Mouse (Mus musculus): ENCODE results near the gene Tcp10a. TPM values are rescaled to one million over a fixed set of nuclear protein-coding genes. Genes with fewer than 3 reads are reported as not detected.
A peak's percentile ranks its signal among the peaks of the same experiment; 100 is the strongest.
"Not testable (repeated sequence)": the region's sequence is repeated elsewhere in the genome, so short reads cannot be mapped to it uniquely, and the experiment has no call there.

Gene Tcp10a
- total RNA-seq, 1 experiment from 2014 or later = not detected

DNA sequence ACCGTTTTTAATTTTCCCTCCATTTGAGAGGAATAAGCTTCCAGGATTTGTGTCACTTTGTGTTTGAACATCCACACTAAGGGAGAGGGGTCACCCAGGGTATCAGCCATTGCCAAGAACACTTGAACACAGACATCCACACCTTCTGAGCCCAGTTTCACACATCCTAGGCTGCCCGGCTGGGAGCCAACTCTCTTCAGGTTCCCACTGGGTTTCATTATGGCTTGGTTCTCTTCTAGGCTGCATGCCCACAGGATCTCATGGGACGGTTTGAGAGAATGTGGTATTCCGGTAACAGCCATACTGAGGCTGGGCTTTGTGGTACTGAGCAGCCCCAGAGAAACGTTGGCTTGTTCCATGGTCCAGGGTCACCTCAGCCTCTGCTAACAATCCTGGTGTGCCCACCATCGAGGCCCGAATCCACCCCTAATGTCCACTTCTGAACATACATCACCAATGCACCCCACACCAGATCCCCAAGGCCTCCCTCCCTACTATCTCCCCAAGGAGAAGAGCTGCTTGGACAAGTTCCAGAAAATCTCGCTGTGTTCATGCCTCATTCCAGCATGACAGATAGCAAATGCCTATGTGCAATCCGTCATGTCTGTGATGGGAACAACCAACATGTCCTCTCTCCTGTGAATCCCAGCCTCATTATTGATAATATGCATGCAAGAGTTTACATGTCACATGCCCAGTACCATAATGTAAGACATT lies 36.5 kb downstream of the Tcp10a start:
- ATAC-seq (replicated peaks in 1 of 2; ENCODE audit: insufficient read depth in 1 of 2, low FRiP score in 2 of 2, low TSS enrichment in 1 of 2, low read depth in 1 of 2, poor library complexity in 2 of 2, severe bottlenecking in 2 of 2) = not testable (repeated sequence)

DNA sequence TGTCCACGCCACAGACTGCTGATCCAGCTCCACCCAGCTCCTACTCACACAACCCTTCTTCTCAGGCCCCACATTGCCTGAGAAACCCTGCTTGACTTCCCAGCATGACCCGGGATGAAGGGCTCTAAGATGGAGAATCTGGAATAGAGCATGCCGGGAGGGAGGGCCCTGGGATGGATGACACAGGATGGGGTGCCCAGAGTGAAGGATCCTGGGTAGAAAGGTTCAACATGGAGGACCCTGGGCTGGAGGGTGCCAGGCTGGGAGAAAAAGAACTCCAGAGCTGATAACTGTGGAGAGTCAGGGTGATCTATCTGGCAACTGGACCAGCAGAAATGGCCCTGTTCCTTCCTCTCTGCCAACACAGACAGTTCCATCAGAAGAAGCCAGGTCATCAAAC lies 41.2 kb downstream of the Tcp10a start:
- ATAC-seq (replicated peaks in 1 of 2; ENCODE audit: insufficient read depth in 1 of 2, low FRiP score in 2 of 2, low TSS enrichment in 1 of 2, low read depth in 1 of 2, poor library complexity in 2 of 2, severe bottlenecking in 2 of 2) = not testable (repeated sequence)

DNA sequence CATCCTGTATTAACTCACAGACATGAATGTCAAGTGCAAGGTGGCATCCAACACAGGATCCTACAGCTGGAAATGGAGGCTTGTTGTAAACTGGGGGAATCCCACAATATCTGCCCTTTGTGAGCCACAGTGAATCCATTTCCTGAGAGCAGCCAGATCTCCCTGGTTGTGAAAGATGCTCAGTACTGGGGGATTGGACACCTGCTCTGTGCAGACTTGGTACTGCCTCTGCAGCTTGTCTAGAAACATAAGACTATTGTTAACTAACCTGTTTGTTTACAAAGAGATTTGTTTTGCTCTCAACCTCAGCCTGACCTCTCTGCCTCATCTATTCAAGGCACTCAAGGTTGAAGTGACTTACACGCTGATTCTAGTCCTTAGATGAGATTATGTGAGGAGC lies 41.8 kb downstream of the Tcp10a start:
- not testable (repeated sequence) for ATAC-seq (replicated peaks in 1 of 2; ENCODE audit: insufficient read depth in 1 of 2, low FRiP score in 2 of 2, low TSS enrichment in 1 of 2, low read depth in 1 of 2, poor library complexity in 2 of 2, severe bottlenecking in 2 of 2)

DNA sequence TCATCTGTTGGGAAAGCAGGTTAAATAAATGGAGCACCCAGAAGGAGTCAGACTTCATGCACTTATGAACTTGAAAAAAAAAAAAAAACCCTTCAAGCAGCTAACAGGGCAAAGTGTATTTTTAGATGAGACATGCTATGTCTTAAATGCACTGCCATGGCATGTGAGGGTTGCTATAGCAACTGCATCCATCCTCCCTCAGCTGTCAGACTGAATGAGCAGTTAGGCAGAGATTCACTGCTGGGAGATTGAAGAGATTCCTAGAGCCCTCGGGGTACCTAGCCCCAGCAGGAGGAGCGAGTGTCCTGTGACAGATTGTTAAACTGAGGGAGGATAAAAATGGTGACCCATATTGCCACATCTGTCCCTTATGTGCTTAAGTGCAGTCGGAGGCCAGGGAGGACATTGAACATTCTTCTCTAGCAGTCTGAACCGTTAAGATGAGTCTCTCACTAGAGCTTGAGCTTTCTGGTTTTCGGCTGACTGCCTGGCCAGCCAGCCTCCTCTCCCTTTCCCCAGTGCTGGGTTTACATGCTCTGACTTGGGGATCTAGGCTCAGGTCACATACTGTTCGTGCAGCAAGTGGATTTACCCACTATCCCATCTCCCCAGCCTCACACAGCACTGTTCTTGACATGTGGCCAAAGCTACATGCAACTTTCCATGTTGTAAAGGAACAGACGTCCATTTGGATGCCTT lies 42.4 kb downstream of the Tcp10a start:
- ATAC-seq (replicated peaks in 1 of 2; ENCODE audit: insufficient read depth in 1 of 2, low FRiP score in 2 of 2, low TSS enrichment in 1 of 2, low read depth in 1 of 2, poor library complexity in 2 of 2, severe bottlenecking in 2 of 2) = not testable (repeated sequence)

GRCm38 (mm10) chr17:7369401-7369800 lies 45.0 kb downstream of the Tcp10a start:
- ATAC-seq (replicated peaks in 1 of 2; ENCODE audit: insufficient read depth in 1 of 2, low FRiP score in 2 of 2, low TSS enrichment in 1 of 2, low read depth in 1 of 2, poor library complexity in 2 of 2, severe bottlenecking in 2 of 2) = not testable (repeated sequence)

DNA sequence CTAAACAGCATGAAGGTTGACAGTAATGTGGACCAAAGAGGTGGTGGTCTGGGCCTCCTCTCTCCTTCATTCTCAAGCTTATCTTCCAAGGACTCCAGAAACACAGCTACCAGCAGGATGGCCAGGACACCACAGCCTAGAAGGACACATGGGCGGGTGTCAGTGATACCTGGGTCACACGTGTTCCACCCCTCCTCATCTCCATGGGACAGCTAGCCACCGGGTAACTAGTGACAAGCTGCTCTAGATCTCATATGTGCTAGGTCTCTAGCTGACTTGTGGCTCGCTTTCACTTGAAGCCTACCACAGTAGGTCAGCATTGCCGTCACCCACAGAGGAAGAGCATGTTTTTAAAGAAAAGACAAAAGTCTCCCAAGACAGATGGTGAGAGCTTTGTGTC lies 47.4 kb downstream of the Tcp10a start, which contains the start of gene Gm49630:
TSS of gene Gm49630 (minus strand) at position 101 of the 400 bp plus-strand sequence.
- not testable (repeated sequence) for ATAC-seq (replicated peaks in 1 of 2; ENCODE audit: insufficient read depth in 1 of 2, low FRiP score in 2 of 2, low TSS enrichment in 1 of 2, low read depth in 1 of 2, poor library complexity in 2 of 2, severe bottlenecking in 2 of 2)

DNA sequence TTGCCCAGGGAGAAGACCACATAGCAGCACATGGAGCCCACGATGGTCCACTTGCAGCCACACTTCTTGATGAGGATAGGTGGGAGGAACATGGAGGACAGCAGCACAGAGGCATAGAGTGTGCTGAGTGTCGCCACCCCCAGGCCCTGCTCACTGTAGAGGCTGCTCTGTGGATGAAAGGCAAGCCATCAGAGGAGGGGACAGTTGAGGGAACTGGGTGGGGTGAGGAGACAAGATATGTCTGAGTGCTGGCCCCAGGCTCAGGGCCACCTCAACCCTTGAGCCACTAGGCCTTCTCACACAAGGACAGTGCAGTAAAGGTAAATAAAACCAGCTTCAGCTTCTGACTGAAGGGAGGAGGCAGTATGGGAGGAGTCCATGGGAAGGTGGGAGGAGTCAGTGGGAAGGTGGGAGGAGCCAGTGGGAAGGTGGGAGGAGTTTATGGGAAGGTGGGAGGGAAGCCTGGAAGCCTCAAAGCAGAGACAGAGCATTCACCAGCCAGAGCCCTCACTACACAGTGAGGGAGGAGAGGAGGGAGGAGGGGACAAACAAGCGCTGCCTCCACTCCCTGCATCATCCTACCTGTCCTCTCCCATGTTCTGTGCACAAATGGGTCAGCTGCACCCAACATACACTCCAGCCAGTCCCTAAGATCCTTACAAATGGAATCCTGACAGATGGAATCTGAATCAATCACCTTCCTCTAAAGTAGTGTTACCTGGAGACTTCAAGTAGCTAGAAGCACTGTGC lies 52.7 kb downstream of the Tcp10a start:
- ATAC-seq (replicated peaks in 1 of 2; ENCODE audit: insufficient read depth in 1 of 2, low FRiP score in 2 of 2, low TSS enrichment in 1 of 2, low read depth in 1 of 2, poor library complexity in 2 of 2, severe bottlenecking in 2 of 2) = 0 out of 4 replicates have a peak, but pooled peaks of 1 of the 2 experiments have one; percentile 14

GRCm38 (mm10) chr17:7377907-7378306 lies 53.5 kb downstream of the Tcp10a start:
- ATAC-seq (replicated peaks in 1 of 2; ENCODE audit: insufficient read depth in 1 of 2, low FRiP score in 2 of 2, low TSS enrichment in 1 of 2, low read depth in 1 of 2, poor library complexity in 2 of 2, severe bottlenecking in 2 of 2) = peak in 1 of 2 experiments; percentile 35; a peak in 1 of 4 replicates

DNA sequence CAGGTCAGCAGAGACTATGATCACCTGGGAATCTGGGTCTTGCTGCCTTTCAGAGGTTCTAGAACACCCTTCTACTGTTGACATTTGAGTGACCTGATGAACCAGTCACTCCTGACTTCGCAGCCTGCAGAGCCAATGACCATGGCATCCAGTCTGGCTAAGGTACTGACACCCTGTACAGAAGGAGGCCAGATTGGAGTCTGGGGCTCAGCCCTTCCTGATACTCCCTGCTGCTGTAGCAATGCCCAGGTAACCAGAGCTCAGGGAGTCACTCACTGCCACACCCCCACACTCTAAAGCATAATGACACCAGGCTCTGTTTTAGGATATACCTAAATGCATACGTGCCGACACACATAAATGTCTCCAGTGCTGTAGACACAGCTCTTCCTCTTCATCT lies 58.3 kb downstream of the Tcp10a start:
- ATAC-seq (replicated peaks in 1 of 2; ENCODE audit: insufficient read depth in 1 of 2, low FRiP score in 2 of 2, low TSS enrichment in 1 of 2, low read depth in 1 of 2, poor library complexity in 2 of 2, severe bottlenecking in 2 of 2) = not testable (repeated sequence)

- not testable (repeated sequence) for ATAC-seq (replicated peaks in 1 of 2; ENCODE audit: insufficient read depth in 1 of 2, low FRiP score in 2 of 2, low TSS enrichment in 1 of 2, low read depth in 1 of 2, poor library complexity in 2 of 2, severe bottlenecking in 2 of 2)
Measured at GRCm38 (mm10) chr17:7383167-7384143, 59.0 kb downstream of the Tcp10a start.

- not testable (repeated sequence) for ATAC-seq (replicated peaks in 1 of 2; ENCODE audit: insufficient read depth in 1 of 2, low FRiP score in 2 of 2, low TSS enrichment in 1 of 2, low read depth in 1 of 2, poor library complexity in 2 of 2, severe bottlenecking in 2 of 2)
Measured at GRCm38 (mm10) chr17:7385364-7385763, 60.9 kb downstream of the Tcp10a start, which contains the start of gene Unc93a2. Gene Unc93a2 (minus strand): TSS chr17:7385464.

- ATAC-seq (replicated peaks in 1 of 2; ENCODE audit: insufficient read depth in 1 of 2, low FRiP score in 2 of 2, low TSS enrichment in 1 of 2, low read depth in 1 of 2, poor library complexity in 2 of 2, severe bottlenecking in 2 of 2) = not testable (repeated sequence)
Measured at GRCm38 (mm10) chr17:7386016-7386415, 61.6 kb downstream of the Tcp10a start.

DNA sequence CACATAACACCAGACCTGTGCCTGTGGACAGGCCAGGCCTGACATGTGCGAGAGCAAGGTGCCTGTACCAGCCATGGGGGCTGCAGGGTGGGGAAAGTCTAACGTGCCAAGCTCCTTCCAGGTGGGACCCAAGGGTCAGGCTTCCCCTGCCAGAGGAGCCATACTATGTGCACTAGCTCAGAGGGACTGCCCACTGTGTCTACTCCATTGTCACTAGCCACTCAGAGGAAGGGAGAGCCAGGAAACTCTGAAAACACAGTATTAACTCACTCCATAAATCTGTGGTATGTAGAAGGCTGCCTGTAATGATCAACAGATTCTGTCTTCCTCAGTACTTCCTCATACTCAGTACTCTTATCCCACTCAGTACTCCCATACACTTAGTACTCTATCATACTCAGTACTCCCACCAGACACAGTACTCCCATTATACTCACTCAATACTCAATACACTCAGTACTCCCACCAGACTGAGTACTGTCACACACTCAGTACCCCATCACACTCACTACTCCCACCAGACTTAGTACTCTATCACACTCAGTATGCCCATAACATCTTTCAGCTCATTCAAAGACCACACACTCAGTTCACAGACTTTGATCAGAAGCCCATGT lies 64.0 kb downstream of the Tcp10a start:
- ATAC-seq (replicated peaks in 1 of 2; ENCODE audit: insufficient read depth in 1 of 2, low FRiP score in 2 of 2, low TSS enrichment in 1 of 2, low read depth in 1 of 2, poor library complexity in 2 of 2, severe bottlenecking in 2 of 2) = not testable (repeated sequence)

- not testable (repeated sequence) for ATAC-seq (replicated peaks in 1 of 2; ENCODE audit: insufficient read depth in 1 of 2, low FRiP score in 2 of 2, low TSS enrichment in 1 of 2, low read depth in 1 of 2, poor library complexity in 2 of 2, severe bottlenecking in 2 of 2)
Measured at GRCm38 (mm10) chr17:7388958-7389356, 64.5 kb downstream of the Tcp10a start.

- ATAC-seq (replicated peaks in 1 of 2; ENCODE audit: insufficient read depth in 1 of 2, low FRiP score in 2 of 2, low TSS enrichment in 1 of 2, low read depth in 1 of 2, poor library complexity in 2 of 2, severe bottlenecking in 2 of 2) = not testable (repeated sequence)
Measured at GRCm38 (mm10) chr17:7389898-7390297, 65.5 kb downstream of the Tcp10a start.

DNA sequence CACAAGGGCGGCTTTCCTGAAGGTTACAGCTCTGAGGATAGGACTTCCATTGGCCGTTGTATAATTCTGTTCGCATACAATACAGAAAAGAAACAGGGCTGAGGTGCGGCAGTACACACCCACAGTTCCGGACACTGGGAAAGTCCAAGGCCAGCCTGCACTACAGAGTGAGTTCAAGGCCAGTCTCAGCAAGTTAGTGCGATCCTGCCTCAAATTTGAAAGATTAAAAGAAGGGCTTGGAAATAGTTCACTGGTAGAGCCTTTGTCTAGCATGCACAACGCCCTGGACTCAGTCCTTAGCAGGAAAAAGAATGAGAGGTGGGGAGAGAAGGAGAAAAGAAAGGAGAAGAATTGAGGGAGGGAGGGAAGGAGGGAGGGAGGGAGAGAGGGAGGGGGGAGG lies 70.7 kb downstream of the Tcp10a start:
- not testable (repeated sequence) for ATAC-seq (replicated peaks in 1 of 2; ENCODE audit: insufficient read depth in 1 of 2, low FRiP score in 2 of 2, low TSS enrichment in 1 of 2, low read depth in 1 of 2, poor library complexity in 2 of 2, severe bottlenecking in 2 of 2)

Measured in hematopoietic stem cell, adult 5-6 weeks (primary cell).